Mouse (Mus musculus) spleen, adult 2 months (tissue): ENCODE results near the gene Dmp1.

ENCODE experiments used
- CTCF ChIP-seq: fragments of 200-500 bp; IDR thresholded peaks from 2 replicates; pipeline ENCODE4 v1.5.1; 2011; ENCODE audit warnings: mild to moderate bottlenecking, inconsistent platforms; ENCODE audit not compliant: insufficient read depth, insufficient read length, insufficient replicate concordance; ENCODE audit errors: extremely low read depth
- POLR2A ChIP-seq: fragments of 200-500 bp; IDR thresholded peaks from 2 replicates; pipeline ENCODE4 v1.6.1; 2011; ENCODE audit warnings: low read depth, low read length, inconsistent platforms

DNA sequence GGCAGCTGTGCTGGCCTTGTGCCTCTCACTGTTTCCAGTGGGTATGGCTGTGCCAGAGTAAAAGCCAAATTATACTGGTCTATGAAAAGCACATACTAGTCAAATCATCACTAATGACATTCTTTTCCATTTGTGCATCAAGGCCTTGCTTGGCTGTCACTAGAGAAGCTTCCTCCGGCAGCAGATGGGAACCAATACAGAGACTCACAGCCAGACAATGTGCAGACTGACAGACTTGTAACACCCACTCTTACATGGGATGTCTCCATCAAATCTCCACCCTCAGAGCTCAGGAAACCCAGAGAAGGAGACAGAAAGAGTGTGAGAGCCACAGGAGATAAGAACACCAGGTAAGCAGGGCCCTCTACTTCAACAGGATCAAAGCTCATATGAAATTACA is 7.3 kb upstream of the Dmp1 start:
- TF ChIP-seq CTCF (no peak), POLR2A (no peak)
